Mouse (Mus musculus) G1E (cell line): ENCODE results near the gene Depp1.

Experiments
- CTCF ChIP-seq: IDR thresholded peaks from 2 replicates; pipeline ENCODE4 v1.5.1; 2012; ENCODE audit warnings: low read depth, low read length, inconsistent platforms, mixed read lengths
- GATA1 ChIP-seq: IDR thresholded peaks from 2 replicates; pipeline ENCODE4 v1.6.1; 2012; ENCODE audit warnings: borderline replicate concordance, low read length, inconsistent platforms, mixed read lengths
- POLR2AphosphoS5 ChIP-seq: IDR thresholded peaks from 2 replicates; pipeline ENCODE4 v1.6.1; 2012; ENCODE audit warnings: low read depth, low read length, inconsistent platforms; ENCODE audit not compliant: insufficient replicate concordance
- TAL1 ChIP-seq: conservative IDR thresholded peaks from 2 replicates; pipeline ENCODE4 v1.6.1; 2012; ENCODE audit warnings: low read depth, low read length, inconsistent platforms, mixed read lengths

DNA sequence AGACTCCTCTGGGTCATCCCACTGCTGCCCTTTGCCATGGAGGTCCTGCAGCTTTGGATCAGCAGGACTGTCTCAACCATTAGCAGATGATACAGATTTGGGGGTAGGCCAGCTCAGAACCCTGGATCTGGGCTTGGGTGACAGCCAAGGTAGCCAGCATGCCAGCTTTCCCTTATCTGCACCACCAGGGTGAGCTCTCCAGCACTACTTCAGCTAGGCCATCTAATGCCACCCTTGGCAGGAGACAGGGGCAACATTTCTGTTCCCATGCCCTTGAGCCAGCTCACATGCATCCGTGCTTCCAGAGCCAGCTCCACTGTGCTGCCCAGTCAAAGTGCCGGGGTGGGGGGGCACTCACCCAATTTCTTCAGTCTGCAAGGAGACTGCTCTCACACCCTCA lies 34.7 kb upstream of the Depp1 start:
- TF ChIP-seq CTCF: no peak
- no peak for TF ChIP-seq POLR2AphosphoS5
- TF ChIP-seq GATA1: no peak
- TF ChIP-seq TAL1: no peak
